Mouse (Mus musculus) heart, postnatal 36 days (tissue): ENCODE measurements at regions not wholly inside any gene's neighbourhood (a gene's known extent, or its start where the extent isn't known, plus 50 kb on each side); places are given as distances from the start of the nearest gene placed in this dataset.

Source experiments
- DNase-seq, 2 experiments: peaks; one replicate each; pipeline ENCODE4 v3.0.0; 2021 to 2022
- intact Hi-C: fragments of 180-260 bp; cut with DNase I; formaldehyde crosslinking; loops from one replicate; pipeline ENCODE4 v1.15.1; 2025

DNA sequence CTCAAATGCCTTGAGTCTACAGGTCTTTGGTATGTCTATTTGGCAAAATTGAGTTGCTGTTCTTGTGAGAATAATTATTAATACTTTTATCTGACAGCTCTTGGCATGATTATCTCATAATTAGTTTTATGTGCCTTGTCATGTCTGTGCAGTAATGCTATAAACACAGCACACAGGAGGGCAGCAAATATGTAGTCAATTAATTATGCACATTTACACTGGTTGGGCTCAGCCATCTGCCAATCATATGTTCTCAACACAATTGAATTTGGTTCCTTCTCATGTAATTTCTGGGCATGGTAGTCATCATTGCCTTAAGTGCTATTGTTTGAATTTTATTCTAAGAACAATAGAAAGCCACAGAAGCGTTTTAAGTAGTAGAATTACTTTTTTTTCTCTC, 1650.7 kb upstream of the Tenm2 start:
- no peak for DNase-seq
- intact Hi-C loops, result no loop called here

DNA sequence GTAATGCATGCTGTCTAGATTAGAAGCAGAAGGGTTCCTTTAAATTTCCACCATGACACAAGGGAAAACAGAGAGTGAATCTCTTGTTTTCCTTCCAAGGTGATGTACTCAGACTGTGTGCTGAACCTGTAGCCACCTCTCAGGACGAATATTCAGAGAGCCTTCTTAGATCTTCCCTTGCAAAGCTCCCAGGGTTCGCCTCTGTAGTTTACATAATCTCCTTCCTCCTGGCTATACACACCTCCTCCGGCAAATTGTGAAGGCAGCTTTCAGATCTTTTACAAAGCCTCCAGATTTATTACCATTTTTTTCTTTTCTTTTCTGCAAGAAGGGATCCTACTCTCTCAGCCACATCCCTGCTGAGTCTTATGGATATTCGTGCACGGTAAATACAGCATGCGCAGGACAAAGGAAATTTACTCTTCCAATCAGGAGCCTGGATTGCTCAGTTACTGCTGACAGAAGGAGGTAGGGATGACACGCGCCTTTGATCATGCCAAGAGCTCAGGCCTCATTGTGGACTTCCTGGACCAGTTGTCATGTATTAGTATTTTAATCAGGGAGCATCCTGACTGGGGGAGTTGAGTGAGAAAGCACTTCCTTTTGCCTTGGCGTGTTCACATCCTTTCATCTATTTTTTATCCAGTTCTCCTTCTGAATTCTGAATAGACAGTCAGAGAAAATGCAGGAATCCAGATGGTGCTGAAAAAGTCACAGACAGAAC, 1626.0 kb upstream of the Tenm2 start:
- no peak for DNase-seq
- intact Hi-C loops, result no loop called here

DNA sequence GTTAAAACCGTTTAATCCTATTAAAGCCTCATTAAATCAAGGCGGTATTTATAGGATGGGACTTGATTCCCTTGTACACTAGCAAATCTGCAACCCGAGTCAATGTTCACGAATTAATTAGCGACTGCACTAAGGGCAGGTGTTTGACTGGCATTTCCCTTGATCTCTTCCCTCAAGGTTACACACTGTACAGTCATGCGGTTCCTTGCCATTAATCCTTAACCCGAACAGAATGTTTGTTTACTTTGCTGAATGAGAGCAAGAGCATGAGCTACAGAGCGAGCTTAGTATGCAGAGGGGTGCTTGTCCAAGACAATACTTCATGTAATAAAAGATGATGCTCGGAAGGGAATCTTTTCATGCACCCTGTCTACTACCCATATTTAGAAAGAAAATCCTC, 1620.9 kb upstream of the Tenm2 start:
- intact Hi-C loops, result no loop called here
- DNase-seq, result no peak

DNA sequence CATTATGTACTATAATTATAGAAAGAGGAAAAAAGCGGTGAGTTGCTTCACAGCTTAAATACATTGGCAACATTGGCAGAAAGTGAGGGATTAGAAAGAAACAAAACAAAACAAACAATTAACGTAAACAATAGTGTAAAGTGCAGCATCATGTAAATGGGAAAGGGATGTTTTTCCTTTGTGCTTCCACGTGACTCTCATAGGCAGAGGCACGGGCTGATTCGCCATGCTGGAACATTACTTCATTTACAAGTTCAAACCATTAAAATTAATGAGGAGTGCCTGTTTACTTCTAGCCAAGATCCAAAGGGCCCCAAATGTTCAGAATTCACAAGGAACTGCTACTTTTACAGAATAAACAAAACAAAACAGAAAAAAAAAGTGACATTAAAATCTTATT, 1593.4 kb upstream of the Tenm2 start:
- intact Hi-C loops, result no loop called here
- no peak for DNase-seq

DNA sequence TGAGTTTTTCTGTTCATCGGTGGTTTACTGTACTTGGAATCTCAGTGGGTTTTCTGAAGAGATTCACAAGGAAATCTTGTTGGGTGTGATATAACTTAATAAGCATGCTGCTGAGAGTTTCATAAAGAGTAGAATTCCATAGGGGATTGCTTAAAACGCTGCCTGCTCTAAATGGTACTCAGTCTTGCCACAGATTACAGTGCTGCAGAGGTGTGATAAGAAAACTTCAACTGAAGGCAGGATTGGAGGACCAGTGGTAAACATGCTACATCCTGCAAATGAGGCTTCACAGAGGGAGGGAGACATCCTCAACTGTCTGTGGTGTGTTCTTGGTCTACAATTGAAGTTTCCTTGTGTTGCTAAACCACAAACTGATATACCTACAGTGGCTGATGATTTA, 1592.6 kb upstream of the Tenm2 start:
- no peak for DNase-seq
- intact Hi-C loops, result no loop called here

DNA sequence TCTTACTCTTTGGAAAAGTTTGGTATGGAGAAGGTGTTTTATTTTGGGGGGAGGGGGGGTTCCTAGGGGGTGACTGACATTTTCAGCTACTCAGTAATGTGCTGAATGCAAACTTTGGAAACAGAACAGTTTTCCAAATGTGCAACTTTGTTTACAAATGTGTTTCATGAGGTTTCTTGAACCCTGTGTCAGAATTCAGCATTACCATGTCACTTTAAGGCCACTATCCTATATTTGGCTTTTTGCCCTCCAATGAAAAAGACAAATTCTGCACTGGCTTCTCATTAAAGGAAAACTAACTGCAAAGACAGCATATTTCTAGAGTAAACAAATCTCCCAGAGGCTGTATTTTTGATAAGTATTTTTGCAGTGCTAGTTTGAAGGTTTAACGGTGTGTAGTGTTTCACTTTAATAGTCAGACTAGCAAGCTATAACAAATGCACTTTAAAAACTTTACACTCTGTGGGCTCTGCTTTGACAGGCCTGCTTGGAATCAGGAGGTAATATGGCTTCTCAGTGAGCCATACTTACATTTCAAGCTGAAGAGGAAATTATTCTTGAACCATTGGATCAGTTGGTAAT, 1589.5 kb upstream of the Tenm2 start:
- no peak for DNase-seq
- intact Hi-C loops, result no loop called here

DNA sequence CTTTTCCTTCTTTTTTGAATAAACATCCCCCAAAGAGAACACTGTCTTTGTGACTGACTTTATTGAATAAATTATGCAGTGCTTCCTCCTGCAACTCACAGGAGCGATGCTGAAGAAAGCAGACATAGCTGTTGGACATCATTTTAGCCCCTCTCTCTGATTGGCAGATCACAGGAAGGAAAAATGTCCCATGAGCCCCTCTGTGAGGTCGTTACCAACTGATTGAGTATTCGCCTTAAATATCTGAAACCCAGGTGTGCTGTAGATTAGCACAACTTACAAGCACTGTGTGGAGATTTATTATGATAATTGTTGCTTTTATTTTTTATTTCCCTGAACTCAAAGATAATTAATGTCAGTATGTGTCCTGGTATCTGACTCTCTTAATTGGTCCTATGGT, 1582.4 kb upstream of the Tenm2 start:
- intact Hi-C loops, result no loop called here
- DNase-seq, result no peak

DNA sequence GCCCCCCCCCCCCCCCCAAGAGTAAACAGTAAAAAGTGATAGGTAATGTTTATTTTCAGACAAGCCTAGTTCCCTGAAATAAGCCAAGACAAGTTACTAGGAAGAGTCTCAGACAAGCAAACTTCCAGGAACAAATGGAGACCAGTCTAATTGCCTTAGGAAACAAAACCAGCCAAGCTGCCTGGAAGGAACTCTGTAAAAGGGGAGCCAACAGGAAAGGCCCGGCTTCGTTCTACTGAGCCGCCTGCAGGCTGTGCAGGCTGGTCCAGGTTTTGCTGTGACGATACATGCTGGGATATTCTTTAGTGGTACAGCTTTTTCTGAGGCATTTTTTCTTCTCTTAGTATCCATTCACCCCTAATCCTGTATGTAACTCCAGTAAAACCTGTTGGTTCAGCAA, 1547.8 kb upstream of the Tenm2 start:
- intact Hi-C loops, result no loop called here
- DNase-seq, result no peak

DNA sequence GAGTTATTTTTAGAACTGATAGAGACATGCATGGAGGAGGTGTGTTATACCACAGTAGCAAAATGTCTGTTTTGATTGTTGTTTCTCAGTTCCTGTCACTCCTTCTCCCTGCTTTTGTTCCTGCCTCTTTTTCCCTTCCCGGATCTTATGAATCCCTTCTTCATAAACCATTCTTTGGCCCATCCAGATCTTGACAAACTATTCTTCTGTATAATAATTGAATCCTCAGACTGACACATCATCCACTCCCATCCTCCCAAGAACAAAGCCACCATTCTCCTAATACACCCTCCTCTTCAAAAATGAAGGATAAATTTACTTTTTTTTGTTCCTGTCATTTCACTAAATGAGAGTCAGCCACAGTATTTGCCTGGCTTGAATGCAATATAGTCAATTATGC, 1543.8 kb upstream of the Tenm2 start:
- no peak for DNase-seq
- intact Hi-C loops, result no loop called here

DNA sequence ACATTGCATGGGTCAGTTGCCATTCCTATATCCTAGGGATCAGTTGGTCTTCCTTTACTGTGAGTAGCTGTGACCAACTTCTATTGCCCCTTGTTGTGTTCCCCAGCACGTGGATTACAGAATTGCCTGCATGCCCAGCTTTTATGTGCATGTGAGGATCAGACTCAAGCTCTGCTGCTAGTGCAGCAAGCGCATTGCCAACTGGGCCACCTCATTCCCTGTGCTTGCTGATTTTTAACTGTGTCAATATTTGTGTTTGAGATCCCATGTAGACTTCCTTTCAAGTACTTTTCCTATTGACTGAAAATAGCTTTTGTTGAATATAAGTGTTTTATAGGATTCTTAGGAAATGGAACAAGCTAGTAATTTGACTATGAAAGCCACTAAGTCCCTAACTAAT, 1526.5 kb upstream of the Tenm2 start:
- intact Hi-C loops, result no loop called here
- no peak for DNase-seq

DNA sequence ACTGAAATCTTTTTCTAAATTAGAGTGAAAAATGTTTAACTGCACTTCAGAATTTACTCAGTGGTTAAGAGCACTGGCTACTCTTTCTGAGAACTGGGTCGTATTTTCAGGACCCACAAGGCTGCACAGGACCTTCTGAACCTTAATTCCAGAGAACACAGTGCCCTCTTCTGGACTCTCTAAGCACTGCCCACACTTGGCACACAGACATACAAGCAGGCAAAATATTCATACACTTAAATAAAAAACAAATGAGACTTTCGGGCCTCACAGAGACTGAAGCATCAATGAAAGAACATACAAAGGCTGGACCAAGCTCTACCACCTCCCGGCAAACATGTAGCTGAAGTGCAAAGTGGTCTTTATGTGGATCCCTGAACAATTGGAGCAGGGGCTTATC, 1511.8 kb upstream of the Tenm2 start:
- DNase-seq, result peak in 1 of 2 experiments; percentile 2
- intact Hi-C loops, result no loop called here

DNA sequence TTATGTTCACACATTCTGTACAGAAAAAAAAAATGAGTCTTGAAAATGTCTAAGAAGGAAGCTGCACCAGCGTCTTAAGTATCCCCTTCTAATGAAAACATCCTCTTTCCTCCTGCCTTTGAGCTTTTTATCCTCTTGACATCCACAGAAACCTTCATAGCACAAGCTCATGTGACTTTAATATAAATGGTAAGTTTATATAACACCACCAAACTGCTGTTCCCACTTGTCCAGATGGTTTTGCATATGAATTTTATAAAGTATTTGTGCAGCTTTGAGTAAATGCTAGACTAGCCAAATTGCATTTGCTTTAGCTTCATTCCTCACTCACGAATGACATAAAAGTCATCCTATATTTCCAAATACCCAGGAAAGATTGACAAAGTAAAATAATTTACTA, 1493.3 kb upstream of the Tenm2 start:
- intact Hi-C loops, result no loop called here

DNA sequence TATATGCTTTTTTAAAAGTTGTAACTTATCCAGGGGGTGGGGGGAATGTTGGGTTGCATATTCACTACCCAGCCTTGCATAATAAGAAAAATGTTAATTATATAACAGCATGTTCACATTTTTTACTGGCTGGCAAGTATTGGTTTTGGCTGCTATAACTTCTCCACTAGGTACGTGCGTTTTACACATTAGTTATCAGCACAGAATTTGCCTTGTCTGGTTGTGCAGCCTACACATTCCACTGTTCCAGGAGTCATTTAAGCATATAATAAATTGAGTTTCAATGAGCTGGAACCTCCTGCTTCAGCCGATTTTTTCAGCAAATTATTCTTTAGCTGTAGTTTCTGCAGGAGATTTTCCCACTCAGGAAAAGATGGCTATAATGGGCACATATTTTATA, 1479.9 kb upstream of the Tenm2 start:
- DNase-seq, result no peak
- intact Hi-C loops, result no loop called here

More for the DNA sequence above, 1493.3 kb upstream of the Tenm2 start:
- no peak for DNase-seq

DNA sequence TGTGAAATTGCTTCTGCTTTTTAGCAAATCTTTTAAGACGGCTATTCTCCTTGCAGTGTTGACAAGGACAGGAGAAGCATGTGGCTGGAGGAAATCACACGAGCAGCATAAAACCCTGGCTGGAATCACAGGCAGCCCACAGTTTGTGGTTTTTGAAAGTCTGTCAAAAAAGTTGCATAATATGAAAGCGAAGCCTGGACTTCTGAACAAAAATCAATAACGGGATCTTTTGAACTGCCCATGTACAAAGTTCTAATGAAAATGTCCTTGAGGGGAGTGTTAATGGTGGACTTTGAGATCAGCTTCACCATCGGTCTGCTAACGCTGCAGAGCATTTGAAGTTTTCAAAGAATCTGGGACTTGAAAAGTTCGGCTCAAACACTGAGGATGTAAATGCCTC, 1445.5 kb upstream of the Tenm2 start:
- intact Hi-C loops, result no loop called here

DNA sequence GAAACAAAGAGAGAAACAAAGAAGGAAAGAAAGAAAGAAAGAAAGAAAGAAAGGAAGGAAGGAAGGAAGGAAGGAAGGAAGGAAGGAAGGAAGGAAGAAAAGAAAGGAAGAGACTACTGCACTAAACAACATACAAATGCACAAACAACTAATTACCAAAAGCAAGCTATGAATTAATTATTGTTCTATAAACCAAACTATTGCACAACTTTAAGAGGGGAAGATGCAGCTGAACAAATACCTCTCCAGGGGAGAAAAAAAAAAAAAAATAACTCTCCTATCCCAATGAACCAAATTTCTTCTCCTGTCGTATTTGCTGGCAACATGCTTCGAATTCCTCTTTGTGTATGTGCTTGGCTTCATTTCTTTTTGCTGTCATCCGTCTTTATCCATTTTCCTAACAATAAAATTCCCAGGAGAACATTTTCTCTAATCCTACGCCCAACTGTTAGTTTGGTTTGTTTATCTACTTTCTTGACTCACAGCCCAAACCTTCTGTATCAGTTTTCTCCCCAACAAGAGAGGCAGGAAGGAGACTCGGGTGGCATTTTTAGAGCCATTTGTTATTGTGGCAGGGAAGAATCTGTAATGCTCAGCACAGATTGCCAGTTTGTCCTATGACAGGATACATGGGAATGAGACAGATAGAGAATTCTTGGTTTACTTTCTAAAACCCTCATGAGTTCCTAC, 1437.7 kb upstream of the Tenm2 start:
- intact Hi-C loops, result no loop called here
- DNase-seq, result no peak

More for the DNA sequence above, 1445.5 kb upstream of the Tenm2 start:
- DNase-seq, result no peak
